Mouse (Mus musculus): ENCODE results near the gene Adcy9.
"Not testable (repeated sequence)": the region's sequence is repeated elsewhere in the genome, so short reads cannot be mapped to it uniquely, and the experiment has no call there.

Adcy9 gene

DNA sequence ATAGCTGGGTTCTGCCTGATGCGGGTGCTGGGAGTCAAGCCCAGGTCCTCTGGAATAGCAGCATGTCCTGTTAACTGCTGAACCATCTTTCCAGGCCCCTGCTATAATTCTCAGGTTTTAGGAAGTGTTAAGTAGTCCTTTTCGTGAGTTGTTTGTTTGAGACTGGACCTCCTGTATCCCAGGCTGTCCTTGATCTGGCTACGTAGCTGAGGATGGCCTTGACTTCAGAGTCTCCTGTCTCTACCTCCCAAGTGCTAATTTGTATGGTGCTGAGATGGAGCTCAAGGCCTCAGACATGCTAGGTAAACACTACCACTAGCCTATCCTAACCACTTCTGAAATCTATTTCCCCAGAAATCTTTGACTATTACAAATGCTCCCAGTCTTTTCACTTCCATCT, 37.9 kb downstream of the Adcy9 start:
- no peak for DNase-seq (ENCODE audit: low read depth, low spot score)

DNA sequence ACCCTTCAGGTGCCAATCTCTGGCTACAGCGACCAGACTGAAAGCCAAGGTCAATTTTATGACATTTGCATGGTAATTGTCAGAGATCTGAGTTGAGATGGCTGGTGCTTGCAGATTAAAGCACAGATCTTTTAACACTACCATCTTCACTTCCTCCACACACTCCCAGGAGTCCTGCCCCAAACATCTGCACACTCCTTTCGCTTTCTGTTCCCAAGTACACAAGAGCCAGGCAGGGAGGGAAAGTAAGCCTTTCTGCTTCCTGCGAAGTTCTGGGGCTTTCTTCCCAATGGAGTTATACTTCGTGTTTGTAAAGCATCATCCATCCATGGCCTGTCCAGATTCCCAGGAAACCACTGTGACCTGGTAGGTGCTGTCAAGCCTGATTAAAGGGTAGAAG, 38.8 kb downstream of the Adcy9 start:
- no peak for DNase-seq (ENCODE audit: low read depth, low spot score)

DNA sequence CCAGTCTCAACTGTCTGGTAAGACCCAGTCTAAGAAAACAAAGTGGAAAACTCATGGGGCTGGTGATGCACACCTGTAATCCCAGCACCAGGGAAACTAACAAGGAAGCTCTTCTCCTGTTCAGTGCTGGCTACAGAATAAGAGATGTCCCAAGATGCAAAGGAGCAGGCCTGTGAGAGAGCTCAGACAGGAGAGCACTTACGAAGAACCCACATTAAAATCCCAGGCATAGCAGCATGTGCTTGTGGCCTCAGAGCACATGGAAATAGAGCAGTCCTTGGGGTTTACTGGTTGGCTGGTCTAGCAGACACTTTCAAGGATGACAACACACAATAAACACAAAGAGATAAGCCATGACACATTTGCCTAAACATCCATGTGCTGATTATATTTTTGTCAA, 41.5 kb downstream of the Adcy9 start:
- DNase-seq (ENCODE audit: low read depth, low spot score) = no peak

DNA sequence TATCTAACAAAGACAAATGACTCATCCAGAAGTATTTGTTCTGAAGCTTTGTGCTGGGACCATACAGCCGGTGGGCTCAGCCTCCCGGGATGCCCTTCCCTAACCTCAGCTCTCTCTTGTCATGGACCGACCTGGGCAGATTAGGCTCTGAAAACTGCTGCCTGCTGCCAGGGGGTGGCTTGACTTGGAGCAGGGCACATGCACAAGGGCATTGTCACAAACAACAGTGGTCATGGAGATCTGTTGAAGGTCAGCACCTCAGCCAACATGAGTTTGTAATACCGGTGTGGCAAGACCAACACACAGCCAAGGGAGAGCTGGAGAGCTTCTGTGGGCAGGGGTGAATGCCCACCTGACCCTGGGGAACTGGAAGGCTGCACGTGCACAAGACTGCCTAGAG, 42.7 kb downstream of the Adcy9 start:
- DNase-seq (ENCODE audit: low read depth, low spot score) = no peak

DNA sequence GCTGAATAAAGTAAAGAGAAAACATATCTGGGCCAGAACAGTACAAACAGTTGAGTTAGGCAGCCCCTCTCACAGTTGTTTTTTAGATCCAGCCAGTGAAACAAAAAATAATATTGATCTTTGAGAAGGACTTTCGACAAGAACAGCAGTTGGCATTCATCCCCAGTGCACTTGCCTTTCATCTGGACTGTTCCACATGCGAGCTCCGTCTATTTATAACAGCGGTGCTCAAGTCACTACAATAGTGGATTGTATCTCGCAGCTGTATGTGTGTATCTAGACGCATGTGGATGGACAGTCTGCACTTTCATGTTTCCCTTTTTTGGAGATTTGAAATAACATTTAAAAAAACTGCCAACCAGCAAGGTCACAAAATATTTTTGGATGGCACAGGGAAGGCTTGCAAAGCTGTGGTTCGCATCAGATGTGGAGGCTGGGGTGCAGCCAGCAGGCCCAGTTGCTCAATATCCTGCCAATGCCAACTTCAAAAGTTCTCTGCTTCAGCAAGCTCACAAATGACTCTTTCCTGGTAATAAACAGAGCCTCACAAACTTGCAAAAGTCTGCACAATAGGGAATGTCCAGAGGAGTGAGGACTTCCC, 45.4 kb downstream of the Adcy9 start:
- DNase-seq (ENCODE audit: low read depth, low spot score) = no peak

DNA sequence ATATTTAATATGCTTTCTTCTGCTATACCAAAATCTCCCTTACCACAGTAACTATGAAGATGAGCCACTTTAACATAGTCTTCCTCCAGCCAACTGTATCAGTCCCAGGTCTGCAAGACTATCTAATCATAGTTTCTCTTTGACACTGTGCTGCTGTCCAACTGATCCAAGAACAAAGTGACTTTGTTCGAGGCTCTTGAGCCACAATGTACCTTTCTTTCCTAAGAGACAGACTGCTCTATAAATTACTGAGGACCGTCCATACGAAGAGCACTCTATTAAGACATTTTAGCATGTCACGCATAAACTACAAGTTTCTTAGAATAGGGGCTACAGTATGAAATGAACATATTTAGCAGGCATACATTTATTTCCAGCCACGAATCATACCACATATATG, 46.0 kb downstream of the Adcy9 start:
- DNase-seq (ENCODE audit: low read depth, low spot score) = no peak

DNA sequence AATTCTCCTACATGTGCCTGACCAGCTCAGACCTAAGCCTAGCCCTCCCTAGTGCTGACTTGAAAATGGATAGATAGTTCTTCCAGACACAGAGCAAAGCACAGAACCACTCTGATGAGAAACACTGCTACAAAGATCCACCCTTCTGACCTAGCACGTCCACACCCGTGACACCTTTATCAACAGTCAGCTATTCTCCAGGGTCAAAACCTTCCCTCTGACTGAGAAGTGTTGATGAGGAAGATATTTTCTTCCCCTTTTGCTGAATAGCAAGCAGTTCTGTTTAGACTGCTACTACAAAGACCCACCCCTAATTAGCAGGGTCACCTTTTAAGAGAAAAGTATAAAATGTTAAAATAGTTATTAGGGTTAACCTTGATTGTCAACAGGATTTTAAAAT, 49.3 kb downstream of the Adcy9 start:
- no peak for DNase-seq (ENCODE audit: low read depth, low spot score)

DNA sequence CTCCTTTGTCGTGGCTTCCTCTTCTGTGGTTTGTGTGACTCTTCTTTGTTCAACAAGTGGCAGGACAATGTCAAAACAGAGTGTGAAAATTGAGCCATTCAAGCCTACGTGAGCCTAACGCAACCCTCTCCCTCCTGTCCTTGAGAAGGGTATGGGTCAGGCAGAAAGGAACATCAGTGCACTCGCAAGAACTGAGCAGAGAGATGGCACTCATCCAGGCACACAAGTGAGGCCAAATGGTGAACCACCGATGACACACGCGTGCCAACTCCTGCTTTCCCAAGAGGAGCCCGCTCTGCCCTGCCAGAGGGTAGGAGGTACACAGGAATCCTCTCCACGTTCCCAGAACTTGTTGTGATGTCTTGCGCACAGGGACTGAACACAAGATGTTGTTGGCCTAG, 50.2 kb downstream of the Adcy9 start:
- DNase-seq (ENCODE audit: low read depth, low spot score) = no peak

DNA sequence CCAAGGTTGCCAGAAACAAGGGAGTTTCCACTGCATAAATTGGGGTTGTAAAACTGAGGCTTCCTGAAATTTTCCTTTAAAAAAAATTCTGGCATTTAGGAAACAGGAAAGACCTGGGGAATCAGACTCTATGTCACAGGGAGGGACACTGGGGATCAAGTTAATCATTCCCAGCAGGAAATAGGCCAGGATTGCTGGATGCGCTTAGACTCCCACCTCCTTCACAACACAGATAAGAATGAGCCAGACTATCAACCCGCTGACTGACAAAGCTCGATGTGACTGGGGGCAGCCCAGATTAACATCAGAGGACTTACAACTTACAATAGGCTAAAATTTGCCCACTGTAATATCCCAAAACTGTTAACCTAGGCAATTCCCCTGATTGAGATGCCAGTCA, 52.4 kb downstream of the Adcy9 start:
- no peak for DNase-seq (ENCODE audit: low read depth, low spot score)

DNA sequence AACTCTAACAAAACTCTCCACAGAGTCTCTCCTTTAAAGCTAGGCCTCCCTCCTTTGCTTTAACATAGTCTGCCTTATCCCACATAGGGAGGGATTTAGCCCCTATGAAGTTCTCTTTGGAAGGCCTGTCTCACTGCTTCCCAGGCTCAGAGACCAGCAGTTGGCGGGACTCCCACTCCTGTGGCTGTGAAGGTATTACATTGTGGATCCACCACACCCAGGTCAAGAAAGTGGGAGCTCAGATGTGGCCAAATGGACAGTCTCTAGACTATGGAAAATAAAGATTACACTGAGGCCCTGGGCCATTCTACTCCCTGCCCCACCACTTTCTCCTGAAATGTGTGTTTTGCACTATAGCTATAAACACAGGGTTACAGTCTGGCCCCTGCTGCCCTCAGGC, 53.0 kb downstream of the Adcy9 start:
- no peak for DNase-seq (ENCODE audit: low read depth, low spot score)

DNA sequence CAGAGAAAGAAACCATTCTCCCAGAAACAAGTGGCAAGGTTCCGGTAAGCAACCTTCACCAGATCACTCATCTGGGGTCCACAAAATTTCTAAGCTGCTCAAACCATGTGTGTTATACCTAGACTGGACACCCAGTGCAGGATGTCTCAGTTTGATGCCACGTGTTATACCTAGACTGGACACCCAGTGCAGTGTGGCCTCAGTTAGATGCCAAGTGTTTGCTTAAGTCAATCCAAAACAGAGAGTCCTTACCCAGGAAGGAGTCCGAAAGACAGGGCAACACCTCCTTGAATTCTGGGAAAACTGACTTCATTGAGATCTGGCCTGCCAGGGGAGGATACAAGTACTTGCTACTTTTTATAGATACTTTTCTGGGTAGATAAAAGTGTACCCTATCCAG, 53.6 kb downstream of the Adcy9 start:
- no peak for DNase-seq (ENCODE audit: low read depth, low spot score)

DNA sequence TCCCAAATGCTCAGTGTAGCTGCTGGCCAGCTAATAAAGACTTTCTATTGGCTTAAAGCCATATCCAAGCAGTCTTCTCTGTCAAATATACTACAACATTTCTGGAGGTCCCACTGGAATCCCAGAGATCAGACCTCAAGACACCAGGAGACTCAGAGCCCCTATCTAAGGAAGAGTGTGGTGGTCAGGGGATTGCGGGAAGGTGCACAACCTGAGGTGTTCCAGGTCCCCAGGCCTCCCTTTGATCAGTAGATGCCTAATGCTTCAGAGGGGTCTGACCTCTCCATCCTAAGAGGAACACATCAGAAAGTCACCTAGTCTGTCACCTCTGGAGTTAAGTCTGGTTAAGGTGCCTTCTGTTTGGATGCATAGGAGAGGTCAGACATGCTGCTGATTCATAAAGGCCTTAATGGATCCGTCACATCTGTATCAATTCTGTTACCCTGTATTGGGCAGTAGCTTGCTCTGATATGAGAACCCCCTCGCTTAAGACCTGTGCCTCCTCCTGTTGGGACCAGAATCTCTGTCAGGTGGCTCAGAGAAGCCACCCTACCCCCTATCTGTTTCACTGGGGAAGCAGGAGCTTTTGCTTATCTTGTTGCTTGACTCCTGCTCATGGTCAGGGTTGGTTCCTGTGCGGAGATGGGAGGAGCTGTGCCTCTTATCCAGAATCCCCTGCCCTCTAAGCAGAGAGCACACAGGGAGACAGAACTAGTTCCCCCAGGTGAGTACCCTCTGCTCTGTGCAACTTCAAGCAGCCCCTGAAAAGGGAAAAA, 56.8 kb downstream of the Adcy9 start:
- no peak for DNase-seq (ENCODE audit: low read depth, low spot score)

DNA sequence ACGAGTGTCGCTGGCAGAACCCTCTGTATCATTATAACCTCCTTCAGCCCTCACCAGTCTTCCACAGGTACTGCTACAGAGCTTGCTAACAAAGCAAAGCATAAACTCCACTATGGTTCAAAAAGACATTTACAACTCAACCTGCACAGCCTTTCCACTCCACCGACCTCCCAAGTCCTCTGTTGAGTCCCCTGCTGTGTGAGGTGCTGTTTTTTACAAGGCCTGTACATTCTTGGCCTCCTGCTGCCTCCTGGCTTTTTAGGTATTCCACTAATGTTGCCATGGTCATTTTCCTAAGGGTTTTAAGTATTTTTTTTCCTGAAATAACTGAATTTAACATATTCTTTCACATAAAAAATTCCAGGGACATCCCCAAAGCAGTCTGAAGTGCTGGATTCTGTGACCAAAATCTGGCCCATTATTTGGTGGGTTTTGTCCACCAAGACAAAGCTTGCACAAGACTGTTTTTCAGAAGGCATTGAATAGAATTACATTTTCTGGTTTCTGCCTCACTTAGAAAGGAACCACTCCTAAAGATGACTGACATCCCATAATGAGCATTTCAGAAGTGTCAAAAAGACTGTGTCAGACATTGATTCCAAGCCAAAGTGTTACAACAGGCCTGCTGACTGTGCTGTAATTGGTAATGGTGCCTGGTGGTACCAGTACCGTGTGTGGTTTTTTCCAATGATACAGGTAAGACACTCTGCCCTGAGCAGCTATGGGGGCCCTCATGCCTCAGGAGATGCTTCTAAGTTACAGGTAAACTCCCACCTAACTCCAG, 64.8 kb downstream of the Adcy9 start:
- DNase-seq (ENCODE audit: low read depth, low spot score) = no peak

DNA sequence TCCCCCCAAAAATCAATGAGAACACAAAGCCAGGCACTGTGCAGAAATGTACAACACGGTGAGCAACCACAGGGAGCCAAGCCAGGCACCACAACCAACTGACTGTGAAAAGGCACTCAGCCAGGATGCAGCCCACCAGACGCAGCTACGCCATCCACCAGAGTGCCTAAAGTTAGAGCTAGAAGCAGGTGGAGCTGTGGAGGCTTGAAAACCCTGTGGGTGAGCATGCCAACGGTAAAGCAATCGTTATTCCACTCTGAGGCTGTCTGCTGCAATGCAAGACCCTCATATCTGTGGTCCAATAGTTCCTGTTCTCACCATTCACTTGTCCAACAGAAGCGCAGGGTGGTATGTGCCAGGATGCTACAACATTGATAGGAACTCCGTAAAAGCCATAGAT, 77.7 kb downstream of the Adcy9 start:
- DNase-seq (ENCODE audit: low read depth, low spot score) = no peak

DNA sequence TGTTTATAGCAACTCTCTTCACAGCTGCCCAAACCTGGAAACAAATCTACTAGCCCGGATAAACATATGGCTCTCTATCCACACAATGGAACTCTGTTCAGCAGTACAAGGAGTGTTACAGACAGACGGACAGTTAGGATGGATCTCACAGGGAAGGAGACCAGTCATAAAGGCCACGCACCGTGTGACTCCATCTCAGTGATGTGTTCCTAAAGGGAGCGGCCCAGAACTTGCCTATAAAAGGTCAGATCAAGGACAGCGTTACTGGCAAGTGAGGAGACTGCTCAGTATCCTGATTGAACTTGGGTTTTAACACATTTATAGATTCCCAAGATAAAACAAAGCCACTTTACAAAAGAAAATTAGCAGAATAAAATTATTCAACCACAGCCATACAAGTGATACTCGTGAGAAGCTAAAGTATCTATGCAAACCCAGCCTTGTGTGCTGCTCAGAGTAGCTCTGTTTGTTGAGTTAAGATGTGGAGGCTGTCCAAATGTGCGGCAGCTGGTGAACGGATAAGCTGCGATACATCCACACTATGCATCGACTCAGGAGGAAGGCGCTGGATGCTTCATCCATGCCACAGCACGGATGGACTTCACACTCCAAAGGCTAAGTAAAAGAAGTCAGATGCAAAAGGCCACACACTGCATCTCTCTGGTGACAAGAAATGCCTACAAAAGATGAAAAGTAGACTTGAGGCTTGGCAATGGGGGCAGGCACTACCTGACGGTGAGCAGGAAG, 78.8 kb downstream of the Adcy9 start:
- DNase-seq (ENCODE audit: low read depth, low spot score) = no peak

DNA sequence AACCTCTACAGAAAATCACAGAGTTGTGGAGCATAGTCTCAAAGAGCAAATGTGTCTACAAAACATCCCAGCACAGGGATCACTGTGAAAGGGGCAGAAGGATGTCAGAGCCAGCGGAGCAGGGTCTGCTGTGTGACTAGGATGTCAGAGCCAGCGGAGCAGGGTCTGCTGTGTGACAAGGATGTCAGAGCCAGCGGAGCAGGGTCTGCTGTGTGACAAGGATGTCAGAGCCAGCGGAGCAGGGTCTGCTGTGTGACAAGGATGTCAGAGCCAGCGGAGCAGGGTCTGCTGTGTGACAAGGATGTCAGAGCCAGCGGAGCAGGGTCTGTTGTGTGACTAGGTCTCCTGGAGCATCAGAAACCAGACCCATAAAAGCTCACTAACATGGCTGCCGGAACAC, 81.1 kb downstream of the Adcy9 start:
- not testable (repeated sequence) for DNase-seq (ENCODE audit: low read depth, low spot score)

DNA sequence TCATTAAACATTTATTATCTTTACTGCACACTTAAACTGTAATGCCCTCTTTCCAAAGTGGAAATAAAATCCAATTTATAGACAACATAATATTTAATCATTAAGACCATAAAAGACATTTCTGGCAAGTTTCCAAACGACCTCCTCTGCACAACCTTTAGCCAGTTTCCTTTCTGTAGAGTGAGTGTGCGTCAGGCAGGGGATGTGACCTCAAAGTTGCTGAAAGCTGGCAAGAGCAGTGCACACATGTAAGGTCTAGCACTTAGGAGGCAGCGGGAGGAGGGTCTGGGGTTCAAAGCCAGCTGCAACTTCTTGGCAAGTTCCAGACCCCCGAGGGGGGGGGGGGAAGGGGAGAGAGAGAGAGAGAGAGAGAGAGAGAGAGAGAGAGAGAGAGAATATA, 83.0 kb downstream of the Adcy9 start:
- DNase-seq (ENCODE audit: low read depth, low spot score) = no peak

DNA sequence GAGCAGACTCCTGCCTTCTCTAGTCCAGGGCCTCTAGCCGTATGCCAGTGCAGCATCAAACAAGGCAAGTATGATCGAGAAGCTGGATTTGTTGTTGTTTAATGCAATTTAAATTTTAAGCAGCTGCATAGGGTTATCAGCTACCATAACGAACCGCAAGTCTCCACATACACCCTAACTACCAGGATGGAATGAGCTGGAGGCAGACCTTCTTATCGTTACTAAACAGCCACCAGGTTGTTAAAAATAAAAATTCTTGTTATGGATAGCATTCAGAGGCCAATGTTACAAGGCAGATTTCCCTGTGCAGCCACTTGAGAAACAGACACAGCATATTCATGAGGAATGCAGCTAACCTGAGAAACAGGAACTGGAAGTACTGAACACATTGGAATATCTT, 86.5 kb downstream of the Adcy9 start:
- DNase-seq (ENCODE audit: low read depth, low spot score) = no peak

DNA sequence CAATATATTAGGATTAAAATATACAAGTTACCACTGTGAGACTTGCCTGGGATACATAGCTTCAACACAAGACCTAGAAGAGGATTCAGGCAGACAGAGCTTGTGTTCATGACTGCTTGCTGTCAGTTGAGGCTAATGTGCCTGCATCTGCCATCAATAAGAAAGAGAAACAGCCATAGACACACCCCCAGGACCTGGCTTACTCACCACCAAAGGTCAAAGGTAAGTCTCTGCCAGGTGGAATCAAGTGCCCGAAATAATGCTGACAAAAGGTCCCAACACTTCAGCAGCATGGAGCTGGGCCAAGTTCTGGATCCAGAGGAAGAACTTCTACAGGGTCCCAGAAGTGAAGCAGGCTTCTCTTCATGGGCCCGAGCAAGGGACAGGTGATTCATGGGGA, 86.9 kb downstream of the Adcy9 start:
- DNase-seq (ENCODE audit: low read depth, low spot score) = no peak

DNA sequence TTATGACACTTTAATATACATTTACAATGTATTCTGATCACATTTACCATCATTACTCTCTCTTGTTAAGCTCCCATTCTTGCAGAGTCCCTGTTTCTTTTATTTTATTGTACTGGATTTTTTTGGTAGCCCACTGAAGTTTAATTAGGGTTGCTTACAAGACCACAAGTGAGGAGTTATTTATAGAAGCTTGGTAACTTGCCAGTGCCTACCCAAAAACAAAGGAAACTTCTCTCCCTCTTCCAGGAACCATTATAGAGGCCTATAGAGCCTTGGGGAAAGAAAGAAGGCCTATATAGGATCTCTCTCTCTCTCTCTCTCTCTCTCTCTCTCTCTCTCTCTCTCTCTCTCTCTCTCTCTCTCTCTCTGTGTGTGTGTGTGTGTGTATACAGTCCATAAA, 93.2 kb downstream of the Adcy9 start:
- DNase-seq (ENCODE audit: low read depth, low spot score) = no peak

DNA sequence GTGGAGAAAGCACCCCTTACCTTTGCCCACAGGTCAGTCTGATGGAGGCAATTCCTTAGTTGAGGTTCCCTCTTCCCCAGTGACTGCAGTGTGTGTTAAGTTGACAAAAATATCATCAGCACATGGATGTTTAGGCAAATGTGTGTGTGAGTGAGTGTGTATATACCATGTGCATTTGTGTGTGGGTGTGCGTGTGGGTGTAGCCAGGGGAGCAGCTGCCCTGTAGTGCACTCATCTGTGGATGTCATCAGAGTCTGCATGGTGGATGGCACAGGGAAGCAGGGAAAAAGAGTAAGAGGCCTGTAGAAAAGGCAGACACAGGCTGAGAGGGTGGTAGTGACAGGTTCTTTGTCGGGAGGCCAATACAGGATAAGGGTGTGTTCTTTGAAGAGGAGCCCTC, 94.5 kb downstream of the Adcy9 start:
- DNase-seq (ENCODE audit: low read depth, low spot score) = no peak

DNA sequence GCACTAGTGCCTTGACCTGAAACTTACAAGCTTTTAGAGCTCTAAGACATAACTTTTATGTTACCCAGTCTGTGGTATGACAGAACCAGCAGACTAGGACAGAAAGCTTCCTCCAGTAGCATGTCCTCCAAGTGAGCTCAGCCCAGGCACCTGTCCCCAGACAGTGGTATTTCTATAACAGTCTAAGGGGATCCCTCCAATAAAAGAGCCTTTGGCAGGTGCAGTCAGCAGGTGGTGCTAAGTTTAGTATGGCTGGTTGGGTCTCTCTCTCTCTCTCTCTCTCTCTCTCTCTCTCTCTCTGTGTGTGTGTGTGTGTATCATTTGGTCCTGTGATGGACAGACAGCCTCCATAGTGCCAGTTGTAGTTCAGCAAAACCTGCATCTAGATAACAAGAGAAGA, 95.3 kb downstream of the Adcy9 start:
- no peak for DNase-seq (ENCODE audit: low read depth, low spot score)
